In genomic region chr7:100590845-100591521, GRCm38 (mm10) we compare ENCODE assay signal across 8 mouse cellular contexts. TPM values are rescaled to one million over a fixed set of nuclear protein-coding genes. Genes with fewer than 3 reads are reported as not detected.
DNase-seq lines count a peak whose midpoint lies in the region; ATAC-seq lines count a peak whose summit lies in the region.

No protein-coding gene starts in this region.

- peak overlapping the region; percentile 73 for H3K9ac ChIP-seq in hindbrain, embryonic 14.5 days

- H3K27ac ChIP-seq in hindbrain, embryonic 14.5 days: peak overlapping the region; percentile 83

- WGBS in hindbrain, embryonic 14.5 days: under 1% methylated on average over 16 of the region's 20 CpGs

- H3K27me3 ChIP-seq in hindbrain, embryonic 14.5 days (ENCODE audit: control insufficient read depth, insufficient read depth, low read length): no peaks in the 10 kb centered on the region

- H3K9me3 ChIP-seq in hindbrain, embryonic 14.5 days (ENCODE audit: control insufficient read depth, low read length): no peaks in the 10 kb centered on the region

- no peaks in the 10 kb centered on the region for H3K4me1 ChIP-seq in hindbrain, embryonic 14.5 days (replicated peaks; ENCODE audit: control insufficient read depth, insufficient read depth, low read length)

- DNase-seq in NIH3T3 (ENCODE audit: low read depth): peak; percentile 88
- DNase-seq in cerebellum, postnatal 25 days: peak; percentile 83 to 86
- peak; percentile 56 to 59 for DNase-seq in frontal cortex, postnatal 25 days (ENCODE audit: low spot score in 2 of 2)
- DNase-seq in hindbrain, embryonic 14.5 days (ENCODE audit: low spot score): peak; percentile 81
- DNase-seq in layer of hippocampus, postnatal 36 days: peak; percentile 78 to 79
- peak; percentile 94 for DNase-seq in lung, postnatal 36 days
- peak; percentile 93 for DNase-seq in retina, postnatal 1 day
- peak; percentile 71 to 77 for DNase-seq in urinary bladder, adult 18-20 months (ENCODE audit: low spot score in 2 of 2)

- H3K4me3 ChIP-seq in hindbrain, embryonic 14.5 days (replicated peaks; ENCODE audit: low read length): peak overlapping the region; percentile 45

- H3K36me3 ChIP-seq in hindbrain, embryonic 14.5 days (replicated peaks; ENCODE audit: control insufficient read depth, insufficient read depth): no peaks in the 10 kb centered on the region

- peak; percentile 95 for ATAC-seq in hindbrain, embryonic 14.5 days (ENCODE audit: low FRiP score)

- peak overlapping the region; percentile 67 for H3K4me2 ChIP-seq in hindbrain, embryonic 14.5 days (replicated peaks)

RNA-seq across cellular contexts. Expression of gene Rab6a, which starts 16.2 kb away (rescaled TPM):
- 321 and 383 TPM in 2 replicates for polyA plus RNA-seq in hindbrain, embryonic 14.5 days (2014; fragmentation: Nextera tagmentation; extraction: Ambion mirVana)
- 100 to 1,000 TPM; 359 to 385 TPM for total RNA-seq in layer of hippocampus, postnatal 36 days (2021)

RNA-seq across cellular contexts. Expression of gene Mrpl48, which starts 17.1 kb away (rescaled TPM):
- polyA plus RNA-seq in hindbrain, embryonic 14.5 days (2014; fragmentation: Nextera tagmentation; extraction: Ambion mirVana): 86.0 and 89.5 TPM in 2 replicates
- total RNA-seq in layer of hippocampus, postnatal 36 days (2021): 10 to 100 TPM; 64.2 to 69.7 TPM

RNA-seq across cellular contexts. Expression of gene Coa4, which starts 54.1 kb away (rescaled TPM):
- polyA plus RNA-seq in hindbrain, embryonic 14.5 days (2014; fragmentation: Nextera tagmentation; extraction: Ambion mirVana): 14.8 and 16.9 TPM in 2 replicates
- 10 to 100 TPM in 1 of 2 experiments, 1 to 10 TPM in 1; 8.3 to 10.8 TPM for total RNA-seq in layer of hippocampus, postnatal 36 days (2021)

Comparison
In these comparisons a context has a peak if more than half of its experiments do, and no peak if none do; other contexts are left out.
1. Peak in every context shown above with its lines: DNase-seq, ATAC-seq, H3K4me3 ChIP-seq and H3K27ac ChIP-seq.